Mouse (Mus musculus) gastrocnemius, adult 8-10 months (tissue): ENCODE data around the gene Obp2a. TPM values are rescaled to one million over a fixed set of nuclear protein-coding genes. Genes with fewer than 3 reads are reported as not detected.
"Not testable (repeated sequence)": the region's sequence is repeated elsewhere in the genome, so short reads cannot be mapped to it uniquely, and the experiment has no call there.

Source experiments
- DNase-seq, 2 experiments: peaks; one replicate each; pipeline ENCODE4 v3.0.0; 2022; ENCODE audit warnings: low spot score in 2 of 2
- total RNA-seq, 4 experiments: library from RNA; stranded (reverse); gene quantifications; 2 replicates each; pipeline ENCODE4 v1.2.4; 2022

Obp2a gene
- total RNA-seq, 4 experiments from 2014 or later, result not detected

GRCm38 (mm10) chr2:25709056-25709455, 9.2 kb downstream of the Obp2a start:
- DNase-seq, result not testable (repeated sequence)

DNA sequence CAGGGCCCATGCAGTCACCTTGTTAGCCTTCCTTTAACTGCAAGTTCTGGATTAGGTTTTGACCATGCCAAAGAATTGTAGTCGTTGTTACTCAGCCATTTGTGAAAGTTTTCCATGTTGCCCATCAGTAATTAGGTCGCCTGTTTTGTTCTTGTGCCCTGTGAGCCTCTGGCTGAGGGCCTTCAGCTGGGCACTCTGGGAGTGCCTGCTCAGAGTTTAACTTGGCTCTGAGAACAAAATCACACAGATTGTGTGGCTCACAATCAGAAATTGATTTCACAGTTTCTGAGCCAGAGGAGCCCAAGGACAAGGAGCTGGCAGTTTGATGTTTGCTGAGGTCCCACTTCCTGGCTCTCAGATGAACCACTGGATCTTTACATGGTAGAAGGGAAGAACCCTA, 9.9 kb downstream of the Obp2a start:
- DNase-seq, result not testable (repeated sequence)

DNA sequence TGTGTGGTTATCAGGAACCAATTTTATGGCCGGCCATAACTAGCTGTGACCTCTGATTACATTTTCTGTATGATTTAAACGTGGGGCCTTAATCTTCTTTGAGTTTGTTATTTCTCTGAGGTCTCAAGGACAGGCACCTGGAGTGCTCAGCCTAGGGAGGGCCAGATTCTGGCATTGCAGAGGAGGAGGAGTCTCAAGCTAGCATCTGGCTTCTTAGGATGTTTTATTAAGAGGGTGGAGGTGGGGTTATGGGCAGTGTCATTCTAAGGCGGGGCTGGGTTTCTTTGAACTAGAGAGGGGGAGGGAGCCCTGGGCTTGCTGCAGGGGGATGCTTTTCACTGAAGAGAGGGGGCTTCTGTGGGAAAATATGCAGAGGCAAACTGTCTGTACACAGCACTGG, 11.8 kb downstream of the Obp2a start:
- not testable (repeated sequence) for DNase-seq

- DNase-seq, result no peak
Measured at GRCm38 (mm10) chr2:25717222-25717621, 17.4 kb downstream of the Obp2a start.

GRCm38 (mm10) chr2:25733199-25733930, 33.5 kb downstream of the Obp2a start:
- no peak for DNase-seq

GRCm38 (mm10) chr2:25736709-25737108, 36.9 kb downstream of the Obp2a start, which contains the start of gene Obp2b:
Obp2b (plus strand) TSS chr2:25737009.
- not testable (repeated sequence) for DNase-seq

DNA sequence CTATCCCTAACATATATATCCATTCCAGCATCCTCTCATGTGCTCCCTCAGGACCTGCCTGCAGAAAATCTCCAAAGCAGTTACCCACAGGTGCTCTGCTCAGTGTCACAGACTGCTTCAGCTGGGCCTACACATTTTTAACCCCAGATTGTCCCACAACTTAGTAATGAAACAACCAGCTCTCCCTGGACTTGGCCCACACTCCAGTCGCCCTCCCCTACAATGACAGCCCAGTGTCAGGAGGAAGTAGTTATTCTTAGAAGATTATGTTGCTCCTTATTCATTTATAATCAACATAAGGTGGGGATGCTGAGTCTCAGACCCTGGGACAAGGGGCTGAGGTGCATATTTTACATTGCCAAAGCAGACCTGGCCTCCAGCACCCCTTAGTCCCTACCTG, 41.8 kb downstream of the Obp2a start:
- DNase-seq, result no peak

Other genes with a start within 250 kb of the Obp2a start
- gene Clic3, start 243.2 kb upstream of the Obp2a start, total RNA-seq, result 1 to 10 TPM in 1 of 4 experiments, under 1 TPM in 2, not detected in 1; 0.64 to 1.1 (median 0.77) TPM
- gene Paxx, start 238.9 kb upstream of the Obp2a start, total RNA-seq, result 10 to 100 TPM; 11.2 to 15.0 (median 14.9) TPM
- not detected for gene Ptgds, start 230.0 kb upstream of the Obp2a start, total RNA-seq
- not detected for gene Lcn12, start 206.1 kb upstream of the Obp2a start, total RNA-seq
- 100 to 1,000 TPM in 1 of 4 experiments, 10 to 100 TPM in 3; 83.3 to 100 (median 89.7) TPM for gene Fbxw5, start 199.3 kb upstream of the Obp2a start, total RNA-seq
- 1 to 10 TPM; 1.0 to 1.8 (median 1.6) TPM for gene C8g, start 198.3 kb upstream of the Obp2a start, total RNA-seq
- gene Traf2, start 153.1 kb upstream of the Obp2a start, total RNA-seq, result 10 to 100 TPM; 12.0 to 18.8 (median 15.2) TPM
- 100 to 1,000 TPM; 104 to 172 (median 141) TPM for gene Edf1, start 142.2 kb upstream of the Obp2a start, total RNA-seq
- gene Mamdc4, start 125.2 kb upstream of the Obp2a start, total RNA-seq, result under 1 TPM; 0.19 to 0.46 (median 0.33) TPM
- 10 to 100 TPM; 62.8 to 69.7 (median 65.5) TPM for gene Phpt1, start 124.8 kb upstream of the Obp2a start, total RNA-seq
- under 1 TPM; 0.13 to 0.20 (median 0.16) TPM for gene Ajm1, start 118.3 kb upstream of the Obp2a start, total RNA-seq
- gene Rabl6, start 91.5 kb upstream of the Obp2a start, total RNA-seq, result 10 to 100 TPM; 83.3 to 94.6 (median 89.3) TPM
- gene Ccdc183, start 82.4 kb upstream of the Obp2a start, total RNA-seq, result not detected
- gene Tmem141, start 78.0 kb upstream of the Obp2a start, total RNA-seq, result 10 to 100 TPM; 14.9 to 22.8 (median 17.3) TPM
- 1 to 10 TPM in 3 of 4 experiments, under 1 TPM in 1; 0.41 to 4.2 (median 1.9) TPM for gene Fcna, start 72.0 kb upstream of the Obp2a start, total RNA-seq
- 1 to 10 TPM; 3.5 to 8.6 (median 5.2) TPM for gene Lcn8, start 46.9 kb upstream of the Obp2a start, total RNA-seq
- not detected for gene Lcn5, start 42.1 kb upstream of the Obp2a start, total RNA-seq
- gene Lcn6, start 23.3 kb upstream of the Obp2a start, total RNA-seq, result not detected
- gene Lcn10, start 17.3 kb upstream of the Obp2a start, total RNA-seq, result not detected
- 10 to 100 TPM; 18.7 to 22.3 (median 20.6) TPM for gene Bmyc, start 6.7 kb downstream of the Obp2a start, total RNA-seq
- not detected for gene Obp2b, start 37.0 kb downstream of the Obp2a start, total RNA-seq
- gene Lcn3, start 65.5 kb downstream of the Obp2a start, total RNA-seq, result not detected
- gene Lcn11, start 77.0 kb downstream of the Obp2a start, total RNA-seq, result not detected
- gene Gm13539, start 82.2 kb downstream of the Obp2a start, total RNA-seq, result not detected
- not detected for gene Glt6d1, start 115.8 kb downstream of the Obp2a start, total RNA-seq
- not detected for gene Lcn9, start 123.1 kb downstream of the Obp2a start, total RNA-seq
- not detected for gene Sohlh1, start 147.2 kb downstream of the Obp2a start, total RNA-seq
- under 1 TPM in 3 of 4 experiments, not detected in 1; 0.10 to 0.31 (median 0.24) TPM for gene Kcnt1, start 163.7 kb downstream of the Obp2a start, total RNA-seq